Mouse (Mus musculus) forebrain, postnatal 0 days (tissue): Measurements from ENCODE around the gene Hif3a. TPM values are rescaled to one million over a fixed set of nuclear protein-coding genes. Genes with fewer than 3 reads are reported as not detected.

Source experiments
- ATAC-seq: fragments of 200-750 bp; cut with Nextera tagmentation; 2 replicates; pipeline ENCODE4 v1.8.0; 2017; ENCODE audit warnings: mild to moderate bottlenecking, moderate library complexity
- DNase-seq: peaks from one replicate; pipeline ENCODE4 v3.0.0-alpha.2; 2015
- H3K27ac ChIP-seq: fragments of 300-500 bp; sonication (generic); 2 replicates; pipeline ENCODE4 v1.5.1; 2014; ENCODE audit warnings: low read depth, mild to moderate bottlenecking, antibody characterized with exemption, low read length, moderate library complexity, mixed read lengths
- H3K27me3 ChIP-seq: fragments of 300-500 bp; sonication (generic); 2 replicates; pipeline ENCODE4 v1.6.1; 2014; ENCODE audit warnings: mild to moderate bottlenecking, low read length, mixed read lengths; ENCODE audit not compliant: insufficient read depth
- H3K36me3 ChIP-seq: fragments of 300-500 bp; sonication (generic); 2 replicates; pipeline ENCODE4 v1.6.1; 2014; ENCODE audit warnings: mild to moderate bottlenecking, moderate library complexity; ENCODE audit not compliant: insufficient read depth
- H3K4me1 ChIP-seq: fragments of 300-500 bp; sonication (generic); 2 replicates; pipeline ENCODE4 v1.6.1; 2014; ENCODE audit warnings: antibody characterized with exemption; ENCODE audit not compliant: insufficient read depth
- H3K4me2 ChIP-seq: fragments of 300-500 bp; sonication (generic); 2 replicates; pipeline ENCODE4 v1.6.1; 2014; ENCODE audit warnings: low read depth, mild to moderate bottlenecking, moderate library complexity
- H3K4me3 ChIP-seq: fragments of 300-500 bp; sonication (generic); 2 replicates; pipeline ENCODE4 v1.5.1; 2014; ENCODE audit warnings: low read depth, low read length, mixed read lengths
- H3K9ac ChIP-seq: fragments of 300-500 bp; sonication (generic); 2 replicates; pipeline ENCODE4 v1.6.1; 2014; ENCODE audit warnings: mild to moderate bottlenecking
- H3K9me3 ChIP-seq: fragments of 300-500 bp; sonication (generic); 2 replicates; pipeline ENCODE4 v1.6.1; 2016; ENCODE audit warnings: low read length
- CTCF ChIP-seq: sonication (generic); IDR thresholded peaks from 2 replicates; pipeline ENCODE4 v1.5.1; 2016; ENCODE audit warnings: antibody characterized with exemption, control low read depth, low read depth
- WGBS: fragments of 180-500 bp; shearing (Covaris S2); extraction: QIAGEN DNeasy Blood & Tissue Kit; methylation state at CpG from one replicate; pipeline ENCODE4 v1.1.7; 2014; 5-methylcytosine and 5-hydroxymethylcytosine counted together
- polyA plus RNA-seq: library from polyadenylated mRNA; unstranded; fragments of >200 nt; fragmentation: Nextera tagmentation; extraction: Ambion mirVana; gene quantifications from 2 replicates; pipeline ENCODE4 v1.2.1, GENCODE M21; 2015
- total RNA-seq: library from RNA; depleted of rRNA; stranded (reverse); fragments of >200 nt; gene quantifications from 2 replicates; pipeline ENCODE4 v1.2.3, GENCODE M21; 2014

The Hif3a gene
- total and polyA plus RNA-seq, 2 experiments from 2014 or later = 2.0 to 12.2 TPM

DNA sequence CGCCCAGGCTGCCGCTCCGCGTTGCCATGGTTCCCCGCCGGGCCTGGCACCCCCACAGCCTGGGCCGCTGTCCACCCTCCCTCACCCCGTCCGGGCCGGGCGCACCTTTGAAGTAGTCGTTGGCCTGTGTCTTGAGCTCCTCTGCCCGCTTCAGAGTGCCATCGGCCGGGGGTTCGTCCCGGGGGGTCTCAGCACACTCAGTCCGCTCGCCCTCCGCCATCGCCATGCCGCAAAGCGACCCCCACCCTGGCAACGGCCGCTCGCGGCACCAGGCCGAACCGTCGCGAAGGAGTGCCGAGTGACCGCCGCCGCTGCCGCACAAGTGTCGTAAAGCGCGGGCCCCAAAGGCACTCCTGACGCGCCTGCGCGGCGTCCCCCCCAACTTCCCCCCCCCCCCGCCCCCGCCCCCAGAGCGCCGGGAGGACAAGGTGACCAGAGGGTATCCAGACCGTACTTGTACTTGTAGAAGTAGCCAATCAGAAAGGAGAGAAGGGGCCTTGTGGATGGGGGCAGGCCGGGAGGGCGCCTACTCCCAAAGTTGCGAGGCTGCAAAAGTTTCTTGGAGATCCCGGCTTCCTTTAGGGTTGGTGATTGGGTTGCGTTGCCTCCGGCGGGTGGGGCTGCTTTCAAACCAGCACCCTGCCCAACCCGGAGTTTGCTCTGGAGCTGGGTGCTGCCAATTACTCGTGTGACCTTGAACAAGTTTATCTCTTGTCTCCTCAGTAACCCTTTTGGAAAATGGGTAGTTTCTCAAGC, 34.5 kb downstream of the Hif3a start, which contains the start of gene Ppp5c:
Ppp5c (minus strand) TSS at position 337 of the 756 bp plus-strand sequence.
- H3K4me2 ChIP-seq = peak within 1 kb of the TSS; percentile 62
- TF ChIP-seq CTCF = no peak
- DNase-seq (peak; percentile 91), ATAC-seq (peak; percentile 83)
- H3K4me3 ChIP-seq = peak within 1 kb of the TSS; percentile 80
- WGBS = 3% methylated on average over 57 of the region's 58 CpGs
- peak within 1 kb of the TSS; percentile 51; the same call in 1 of the 2 replicates for H3K27ac ChIP-seq
- H3K4me1 ChIP-seq = peaks cover 11% of the 10 kb centered on the region; the same call in 1 of the 2 replicates
- no peaks in the 10 kb centered on the region for H3K27me3 ChIP-seq
- peaks cover 14% of the 10 kb centered on the region; the same call in 1 of the 2 replicates for H3K36me3 ChIP-seq
- no peaks in the 10 kb centered on the region for H3K9me3 ChIP-seq
- H3K9ac ChIP-seq = peak within 1 kb of the TSS; percentile 83

DNA sequence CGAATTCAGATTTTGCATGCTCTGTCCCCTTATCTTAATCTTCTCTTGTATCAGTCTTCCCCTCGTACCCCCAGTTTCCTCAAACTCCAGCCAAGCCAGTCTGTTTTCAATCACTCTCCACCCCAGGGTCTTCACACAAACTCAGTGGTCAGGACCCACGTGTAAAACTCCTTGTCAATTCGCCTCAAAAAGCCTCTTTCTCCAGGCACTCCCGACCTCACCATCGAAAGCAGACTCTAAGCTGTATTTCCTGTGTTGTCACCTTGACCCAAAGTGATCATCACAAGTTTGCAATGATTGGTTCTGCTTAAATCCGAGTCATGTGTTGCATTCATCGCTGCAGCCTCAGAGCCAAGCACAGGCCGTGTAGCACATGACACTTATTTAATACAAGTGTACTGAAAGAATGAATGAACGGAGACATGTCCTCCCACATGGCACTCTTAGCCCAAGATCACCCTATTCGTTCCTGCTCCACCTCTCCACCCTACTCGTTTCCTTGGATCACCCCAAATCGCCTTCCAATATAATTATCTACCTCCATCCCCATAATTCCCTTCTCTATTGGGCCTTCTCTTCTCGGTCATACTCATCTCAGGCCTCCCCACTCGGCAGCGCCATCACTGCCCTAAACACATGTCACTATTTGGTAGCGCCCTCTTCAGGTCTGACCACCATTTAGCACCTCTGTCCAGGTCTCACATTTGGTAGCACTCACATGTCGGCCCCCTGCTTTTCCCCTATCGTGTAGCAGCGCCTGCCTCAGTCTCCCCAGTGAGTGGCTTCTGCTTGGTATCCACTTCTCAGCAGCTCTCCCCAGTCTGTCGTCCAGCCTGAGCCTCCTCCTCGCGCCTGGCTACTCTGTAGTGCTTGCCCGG, 35.3 kb downstream of the Hif3a start:
- ATAC-seq (peak; percentile 73), DNase-seq (peak; percentile 62)
- peak; percentile 68 for TF ChIP-seq CTCF
- Histone ChIP-seq H3K4me2 (peak overlapping the region; percentile 62), H3K4me3 (peak overlapping the region; percentile 80), H3K36me3 (peaks cover 22% of the 10 kb centered on the region), H3K9me3 (no peaks in the 10 kb centered on the region), H3K4me1 (peaks cover 11% of the 10 kb centered on the region; the same call in 1 of the 2 replicates), H3K9ac (peak overlapping the region; percentile 83), H3K27me3 (no peaks in the 10 kb centered on the region), H3K27ac (peak overlapping the region; percentile 51; the same call in 1 of the 2 replicates)
- 9% methylated on average over 24 of the region's 24 CpGs for WGBS

DNA sequence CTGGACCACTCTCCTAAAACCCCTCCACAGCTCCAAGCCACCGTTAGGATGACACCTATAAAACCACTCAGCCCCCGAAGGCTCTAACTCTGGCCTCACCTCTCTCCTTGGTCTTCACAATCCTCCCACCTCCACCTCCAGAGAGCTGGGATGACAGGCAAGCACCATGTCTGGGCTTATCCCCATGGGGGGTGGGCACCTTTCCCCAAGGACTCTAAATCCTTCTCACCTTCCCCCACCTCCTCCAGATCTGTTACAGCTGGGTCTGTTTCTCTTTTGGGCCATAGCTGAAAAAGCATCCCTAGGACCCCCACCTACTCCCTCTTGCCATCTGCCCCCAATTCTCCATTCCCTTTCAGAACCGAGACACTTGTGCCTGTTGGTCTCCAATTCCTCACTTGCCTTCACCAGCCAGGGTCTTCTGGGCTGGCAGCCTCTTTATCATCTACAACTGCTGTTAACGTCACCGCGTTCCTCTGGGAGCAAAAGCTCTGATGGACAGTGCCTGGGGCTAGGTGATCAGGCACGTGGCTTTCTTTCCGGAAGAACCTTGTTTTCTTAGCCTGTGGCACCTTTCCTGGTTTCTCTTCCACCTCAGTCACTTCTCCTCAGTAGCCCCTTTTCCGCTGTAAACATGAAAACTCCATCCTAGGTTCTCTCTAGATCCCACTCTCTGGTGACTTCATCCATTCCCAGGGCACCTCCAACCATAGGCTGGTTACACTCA, 36.2 kb downstream of the Hif3a start:
- Histone ChIP-seq H3K4me1 (peaks cover 11% of the 10 kb centered on the region; the same call in 1 of the 2 replicates), H3K27me3 (no peaks in the 10 kb centered on the region), H3K4me2 (peak overlapping the region; percentile 62), H3K36me3 (peaks cover 31% of the 10 kb centered on the region), H3K4me3 (no peak overlapping the region), H3K9me3 (no peaks in the 10 kb centered on the region), H3K27ac (no peak overlapping the region), H3K9ac (no peak overlapping the region)
- no peak for ATAC-seq
- TF ChIP-seq CTCF = no peak
- WGBS = 78% methylated on average over 9 of the region's 9 CpGs
- no peak for DNase-seq

DNA sequence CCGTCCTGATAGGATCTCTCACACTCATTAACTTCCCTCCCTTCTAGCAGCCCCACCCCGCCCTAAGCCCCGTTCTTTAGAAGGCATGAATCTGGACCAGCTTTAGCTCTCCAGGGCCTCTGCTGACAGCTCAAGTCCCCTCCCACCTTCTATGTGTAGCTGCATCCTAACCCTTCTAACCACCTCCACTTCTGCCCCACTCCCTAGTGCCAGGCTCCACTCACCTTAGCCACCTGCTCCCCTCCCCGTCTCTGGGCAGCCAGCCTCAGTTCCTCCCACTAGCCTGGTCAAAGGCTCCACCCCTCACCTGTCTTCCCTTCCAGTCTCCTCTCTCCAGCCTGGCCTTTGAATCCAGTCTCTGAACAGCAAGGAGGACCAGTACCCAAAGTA, 36.7 kb downstream of the Hif3a start:
- no peak overlapping the region for H3K4me3 ChIP-seq
- peaks cover 36% of the 10 kb centered on the region for H3K36me3 ChIP-seq
- peaks cover 11% of the 10 kb centered on the region; the same call in 1 of the 2 replicates for H3K4me1 ChIP-seq
- TF ChIP-seq CTCF = no peak
- 80% methylated on average over 4 of the region's 4 CpGs for WGBS
- ATAC-seq (no peak), DNase-seq (no peak)
- no peaks in the 10 kb centered on the region for H3K27me3 ChIP-seq
- no peak overlapping the region for H3K9ac ChIP-seq
- no peak overlapping the region for H3K4me2 ChIP-seq
- H3K9me3 ChIP-seq = no peaks in the 10 kb centered on the region
- no peak overlapping the region for H3K27ac ChIP-seq

DNA sequence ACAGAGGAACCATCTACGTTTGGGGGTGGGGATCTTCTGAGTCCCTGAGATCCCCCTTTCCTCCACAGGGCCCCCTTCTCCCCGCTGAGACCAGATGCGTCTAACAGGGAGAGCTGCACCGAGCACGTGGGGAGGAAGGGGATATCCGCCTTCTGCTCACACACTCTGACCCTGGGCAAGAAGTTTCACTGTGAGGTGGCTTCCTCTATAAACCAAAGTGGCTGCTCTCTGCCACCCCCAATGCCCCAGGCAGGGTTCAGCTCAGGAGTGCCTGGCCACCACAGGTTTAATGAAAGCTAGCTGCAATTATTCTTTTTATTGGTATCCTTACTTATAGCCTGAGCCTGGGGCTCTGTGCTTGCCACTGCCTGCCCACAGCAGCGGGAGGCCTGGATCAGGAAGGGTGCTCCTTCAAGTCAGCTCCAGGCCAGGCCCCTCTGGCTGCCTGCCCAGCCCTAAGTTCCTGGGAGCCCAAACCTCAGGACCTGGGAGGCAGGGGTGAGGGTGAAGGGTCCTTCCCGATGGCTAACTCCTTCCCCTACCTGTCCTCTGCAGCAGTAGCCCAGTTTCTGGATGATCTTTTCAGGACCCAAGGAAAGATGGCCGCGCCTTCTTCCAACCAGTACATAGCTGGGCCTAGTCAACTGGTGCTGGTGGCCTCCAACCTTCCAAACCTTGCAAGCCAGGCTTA, 37.3 kb downstream of the Hif3a start:
- WGBS = 83% methylated on average over 10 of the region's 10 CpGs
- ATAC-seq (no peak), DNase-seq (no peak)
- H3K27me3 ChIP-seq = no peaks in the 10 kb centered on the region
- H3K27ac ChIP-seq = no peak overlapping the region
- H3K4me3 ChIP-seq = no peak overlapping the region
- no peak overlapping the region for H3K4me2 ChIP-seq
- H3K9me3 ChIP-seq = no peaks in the 10 kb centered on the region
- H3K9ac ChIP-seq = no peak overlapping the region
- H3K36me3 ChIP-seq = peaks cover 41% of the 10 kb centered on the region
- no peak for TF ChIP-seq CTCF
- peaks cover 11% of the 10 kb centered on the region; the same call in 1 of the 2 replicates for H3K4me1 ChIP-seq

DNA sequence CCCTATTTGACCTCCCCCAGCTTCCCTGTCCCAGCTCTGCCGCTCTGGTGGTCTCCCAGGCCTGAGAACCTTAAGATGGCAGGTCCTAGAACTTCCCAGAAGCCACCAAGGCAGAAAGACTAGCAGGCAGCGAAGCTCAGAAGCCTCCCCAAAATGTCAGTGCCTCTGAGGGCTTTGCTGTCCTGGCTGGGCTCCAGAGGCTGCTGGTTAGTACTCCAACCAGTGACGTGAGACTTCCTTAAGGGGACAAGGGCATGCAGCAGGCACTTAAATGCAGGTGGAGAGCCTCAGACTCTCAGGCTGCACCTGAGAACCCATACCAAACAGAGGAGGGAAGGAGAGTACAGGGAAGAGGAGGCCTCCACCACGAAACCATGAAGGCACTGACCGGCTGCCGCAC, 38.1 kb downstream of the Hif3a start:
- 86% methylated on average over 6 of the region's 6 CpGs for WGBS
- no peak overlapping the region for H3K27ac ChIP-seq
- H3K4me2 ChIP-seq = no peak overlapping the region
- ATAC-seq (no peak), DNase-seq (no peak)
- H3K9me3 ChIP-seq = no peaks in the 10 kb centered on the region
- TF ChIP-seq CTCF = no peak
- no peak overlapping the region for H3K9ac ChIP-seq
- no peaks in the 10 kb centered on the region for H3K27me3 ChIP-seq
- peaks cover 49% of the 10 kb centered on the region for H3K36me3 ChIP-seq
- H3K4me3 ChIP-seq = no peak overlapping the region
- H3K4me1 ChIP-seq = peaks cover 11% of the 10 kb centered on the region; the same call in 1 of the 2 replicates
